Comparison of ENCODE assay signal across 26 mouse cellular contexts in genomic region chr9:53353161-53353560, GRCm38 (mm10). TPM values are rescaled to one million over a fixed set of nuclear protein-coding genes. Genes with fewer than 3 reads are reported as not detected.
"Had no signal": no experiment of that assay in that cellular context is flagged by ENCODE, and none has a peak within 500 bp of the region (broad histone marks: within the 10 kb centered on the region; RNA-seq: fewer than 3 reads in every experiment).

No protein-coding gene starts in this region.

- H3K4me1 ChIP-seq: heart, embryonic 13.5 days; heart, embryonic 15.5 days; hindbrain, embryonic 13.5 days; hindbrain, embryonic 15.5 days; limb, embryonic 13.5 days; limb, embryonic 15.5 days; liver, embryonic 12.5 days had no signal

- H3K27ac ChIP-seq: heart, adult 2 months; heart, embryonic 13.5 days; heart, embryonic 15.5 days; hindbrain, embryonic 13.5 days; hindbrain, embryonic 15.5 days; hindbrain, postnatal 0 days; kidney, embryonic 15.5 days; kidney, postnatal 0 days; limb, embryonic 13.5 days; limb, embryonic 15.5 days; liver, embryonic 12.5 days; liver, embryonic 14.5 days had no signal

- H3K36me3 ChIP-seq: heart, embryonic 13.5 days; heart, embryonic 15.5 days; hindbrain, embryonic 13.5 days; hindbrain, embryonic 15.5 days; kidney, embryonic 15.5 days; limb, embryonic 13.5 days; limb, embryonic 15.5 days; liver, embryonic 12.5 days had no signal

- H3K27me3 ChIP-seq: heart, embryonic 13.5 days; heart, embryonic 15.5 days; hindbrain, embryonic 13.5 days; hindbrain, embryonic 15.5 days; kidney, embryonic 15.5 days; limb, embryonic 13.5 days; limb, embryonic 15.5 days; liver, embryonic 12.5 days had no signal

- H3K9ac ChIP-seq: heart, embryonic 13.5 days; heart, embryonic 15.5 days; hindbrain, embryonic 13.5 days; hindbrain, embryonic 15.5 days; kidney, embryonic 15.5 days; limb, embryonic 13.5 days; limb, embryonic 15.5 days; liver, embryonic 12.5 days; liver, embryonic 14.5 days had no signal

- DNase-seq: gastrocnemius, postnatal 14 days; gastrocnemius, postnatal 36 days; heart, adult 11 months; heart, adult 2 months; heart, postnatal 14 days; heart, postnatal 36 days; kidney, adult 11 months; kidney, adult 2 months; kidney, adult 9 months; kidney, postnatal 14 days; kidney, postnatal 36 days; layer of hippocampus, adult 9-11 months; layer of hippocampus, postnatal 36 days; left cerebral cortex, postnatal 4 days had no signal

- H3K4me3 ChIP-seq: heart, adult 2 months; heart, embryonic 13.5 days; heart, embryonic 15.5 days; hindbrain, embryonic 13.5 days; hindbrain, embryonic 15.5 days; kidney, embryonic 15.5 days; limb, embryonic 13.5 days; limb, embryonic 15.5 days; liver, embryonic 12.5 days had no signal

RNA-seq across cellular contexts. Expression of gene 4930550C14Rik, which starts 49.0 kb away (rescaled TPM):
- total RNA-seq: gastrocnemius, adult 8-10 months; gastrocnemius, postnatal 36 days; heart, adult 2 months; left cerebral cortex, postnatal 4 days had no signal
